19 mouse cellular contexts compared by ENCODE assay signal in genomic region chr9:79001930-79002329, GRCm38 (mm10).
DNase-seq lines count a peak whose midpoint lies in the region; ATAC-seq and TF ChIP-seq lines count a peak whose summit lies in the region.
"Had no signal": no experiment of that assay in that cellular context is flagged by ENCODE, and none has a peak within 500 bp of the region (broad histone marks: within the 10 kb centered on the region; RNA-seq: fewer than 3 reads in every experiment).

No protein-coding gene starts in this region.

- H3K4me3 ChIP-seq in kidney, postnatal 0 days (replicated peaks; ENCODE audit: low read depth, low read length), result no peak overlapping the region
- no peak overlapping the region for H3K4me3 ChIP-seq in stomach, postnatal 0 days (ENCODE audit: low read depth, low read length)
- H3K4me3 ChIP-seq: heart, embryonic 13.5 days; layer of hippocampus, adult 2 months; liver, embryonic 13.5 days; megakaryocyte, embryonic 14.5 days; neural tube, embryonic 13.5 days had no signal

- H3K36me3 ChIP-seq in kidney, postnatal 0 days (ENCODE audit: insufficient read depth, low read length), result no peaks in the 10 kb centered on the region
- H3K36me3 ChIP-seq in stomach, postnatal 0 days (ENCODE audit: control insufficient read depth, insufficient read depth, low read length), result no peaks in the 10 kb centered on the region
- H3K36me3 ChIP-seq: heart, embryonic 13.5 days; liver, embryonic 13.5 days; neural tube, embryonic 13.5 days had no signal

- no peaks in the 10 kb centered on the region for H3K27me3 ChIP-seq in kidney, postnatal 0 days (ENCODE audit: insufficient read depth, low read length)
- no peaks in the 10 kb centered on the region for H3K27me3 ChIP-seq in stomach, postnatal 0 days (ENCODE audit: control insufficient read depth, insufficient read depth, low read length)
- H3K27me3 ChIP-seq: CH12.LX; heart, embryonic 13.5 days; liver, embryonic 13.5 days; megakaryocyte, embryonic 14.5 days; neural tube, embryonic 13.5 days had no signal

- no peak for TF ChIP-seq CTCF in kidney, postnatal 0 days (IDR thresholded peaks at IDR 0.05; ENCODE audit: low read depth)
- TF ChIP-seq CTCF in stomach, postnatal 0 days (IDR thresholded peaks at IDR 0.05; ENCODE audit: low read depth), result no peak

- DNase-seq in cerebellum, postnatal 10 days, result peak; percentile 40 to 49
- no peak for DNase-seq in cerebellum, adult 11 months
- peak; percentile 68 for DNase-seq in kidney, postnatal 0 days (ENCODE audit: low spot score)
- no peak for DNase-seq in kidney, adult 18-20 months
- DNase-seq in testis, postnatal 14 days (ENCODE audit: low spot score), result peak; percentile 11
- no peak for DNase-seq in testis, postnatal 10 days (ENCODE audit: low spot score)
- DNase-seq in stomach, postnatal 0 days (ENCODE audit: low spot score), result no peak
- no peak for DNase-seq in layer of hippocampus, postnatal 14 days (ENCODE audit: low spot score in 2 of 2)
- DNase-seq: adrenal gland, postnatal 36 days; cerebellum, postnatal 36 days; gastrocnemius, postnatal 25 days; kidney, adult 2 months; liver, embryonic 13.5 days; thymus, postnatal 25 days had no signal

- ATAC-seq in kidney, postnatal 0 days (replicated peaks; ENCODE audit: low FRiP score, low read depth), result no peak
- ATAC-seq in stomach, postnatal 0 days (ENCODE audit: low FRiP score, low TSS enrichment), result peak; percentile 42; the same call in 1 of the 2 replicates

- no peak overlapping the region for H3K9ac ChIP-seq in kidney, postnatal 0 days (ENCODE audit: low read depth, low read length)
- H3K9ac ChIP-seq in stomach, postnatal 0 days (ENCODE audit: low read length), result no peak overlapping the region
- H3K9ac ChIP-seq: heart, embryonic 13.5 days; liver, embryonic 13.5 days; neural tube, embryonic 13.5 days had no signal

- no peak overlapping the region for H3K4me2 ChIP-seq in kidney, postnatal 0 days (ENCODE audit: low read length)
- no peak overlapping the region for H3K4me2 ChIP-seq in stomach, postnatal 0 days (replicated peaks; ENCODE audit: low read depth)
- H3K4me2 ChIP-seq: heart, embryonic 13.5 days; liver, embryonic 13.5 days; neural tube, embryonic 13.5 days had no signal

- no peak for TF ChIP-seq EP300 in stomach, postnatal 0 days (optimal IDR thresholded peaks at IDR 0.05)

- H3K27ac ChIP-seq in kidney, postnatal 0 days, result no peak overlapping the region
- no peak overlapping the region for H3K27ac ChIP-seq in stomach, postnatal 0 days (replicated peaks)
- H3K27ac ChIP-seq: heart, embryonic 13.5 days; layer of hippocampus, adult 2 months; liver, embryonic 13.5 days; neural tube, embryonic 13.5 days had no signal

- H3K9me3 ChIP-seq in kidney, postnatal 0 days (replicated peaks; ENCODE audit: low read length), result no peaks in the 10 kb centered on the region
- no peaks in the 10 kb centered on the region for H3K9me3 ChIP-seq in stomach, postnatal 0 days (ENCODE audit: control insufficient read depth, low read length)
- H3K9me3 ChIP-seq: heart, embryonic 13.5 days; liver, embryonic 13.5 days; megakaryocyte, embryonic 14.5 days; neural tube, embryonic 13.5 days had no signal

- WGBS in kidney, postnatal 0 days, result 64% methylated on average over 1 of the region's 1 CpGs
- 42% methylated on average over 1 of the region's 1 CpGs for WGBS in stomach, postnatal 0 days

- H3K4me1 ChIP-seq in kidney, postnatal 0 days (replicated peaks; ENCODE audit: insufficient read depth, low read length), result no peaks in the 10 kb centered on the region
- no peaks in the 10 kb centered on the region for H3K4me1 ChIP-seq in stomach, postnatal 0 days (replicated peaks; ENCODE audit: control insufficient read depth, insufficient read depth)
- H3K4me1 ChIP-seq: heart, embryonic 13.5 days; liver, embryonic 13.5 days; megakaryocyte, embryonic 14.5 days; neural tube, embryonic 13.5 days had no signal

Comparison
In these comparisons a context has a peak if more than half of its experiments do, and no peak if none do; other contexts are left out.
1. DNase-seq: peak in cerebellum, postnatal 10 days (2 of 2), kidney, postnatal 0 days (single experiment) and testis, postnatal 14 days (single experiment); none in cerebellum, adult 11 months (single experiment), kidney, adult 18-20 months (single experiment), testis, postnatal 10 days (single experiment), stomach, postnatal 0 days (single experiment) and layer of hippocampus, postnatal 14 days (0 of 2).